Mouse (Mus musculus) hindbrain, embryonic 16.5 days (tissue): ENCODE measurements around the gene Clec4f. TPM values are rescaled to one million over a fixed set of nuclear protein-coding genes. Genes with fewer than 3 reads are reported as not detected.

Source experiments
- polyA plus RNA-seq: library from polyadenylated mRNA; unstranded; fragments of >200 nt; fragmentation: Nextera tagmentation; extraction: Ambion mirVana; gene quantifications from 2 replicates; pipeline ENCODE4 v1.2.1, GENCODE M21; 2015

Clec4f gene
- polyA plus RNA-seq, 1 experiment from 2014 or later = not detected

Other genes with a start within 250 kb of the Clec4f start
- 51.4 and 62.2 TPM in 2 replicates for gene Tet3, start 197.1 kb downstream of the Clec4f start, polyA plus RNA-seq
- 68.0 and 69.6 TPM in 2 replicates for gene Dguok, start 149.2 kb downstream of the Clec4f start, polyA plus RNA-seq
- 3.4 and 3.5 TPM in 2 replicates for gene Actg2, start 119.9 kb downstream of the Clec4f start, polyA plus RNA-seq
- gene Stambp, start 83.5 kb downstream of the Clec4f start, polyA plus RNA-seq = 61.3 and 62.8 TPM in 2 replicates
- not detected in 2 replicates for gene Cd207, start 21.7 kb upstream of the Clec4f start, polyA plus RNA-seq
- not detected in 2 replicates for gene Vax2, start 55.1 kb upstream of the Clec4f start, polyA plus RNA-seq
- gene Atp6v1b1, start 86.8 kb upstream of the Clec4f start, polyA plus RNA-seq = 0.14 TPM in 1 of 2 replicates, not detected in the other
- gene Ankrd53, start 106.5 kb upstream of the Clec4f start, polyA plus RNA-seq = 0.30 TPM in 1 of 2 replicates, not detected in the other
- 63.1 and 70.0 TPM in 2 replicates for gene Tex261, start 119.6 kb upstream of the Clec4f start, polyA plus RNA-seq
- 115 and 123 TPM in 2 replicates for gene Nagk, start 138.8 kb upstream of the Clec4f start, polyA plus RNA-seq
- gene Paip2b, start 175.6 kb upstream of the Clec4f start, polyA plus RNA-seq = 25.2 and 27.3 TPM in 2 replicates
- gene Zfp638, start 210.9 kb upstream of the Clec4f start, polyA plus RNA-seq = 58.2 and 61.9 TPM in 2 replicates